Mouse (Mus musculus) forebrain, embryonic 13.5 days (tissue): ENCODE data around the gene Arl5b. TPM values are rescaled to one million over a fixed set of nuclear protein-coding genes. Genes with fewer than 3 reads are reported as not detected.

Source experiments
- polyA plus RNA-seq: library from polyadenylated mRNA; unstranded; fragments of >200 nt; fragmentation: Nextera tagmentation; extraction: Ambion mirVana; gene quantifications from 2 replicates; pipeline ENCODE4 v1.2.1, GENCODE M21; 2015

Gene Arl5b
- polyA plus RNA-seq, 1 experiment from 2014 or later = 38.6 TPM

Other genes starting within 250 kb of the Arl5b start
- 18.6 and 19.8 TPM in 2 replicates for gene Nsun6, start 5.7 kb downstream of the Arl5b start, polyA plus RNA-seq